Mouse (Mus musculus) intestine, embryonic 14.5 days (tissue): Measurements from ENCODE around the gene Eif5. TPM values are rescaled to one million over a fixed set of nuclear protein-coding genes. Genes with fewer than 3 reads are reported as not detected.
"Not testable (repeated sequence)": the region's sequence is repeated elsewhere in the genome, so short reads cannot be mapped to it uniquely, and the experiment has no call there.

Source experiments
- ATAC-seq: fragments of 200-750 bp; cut with Nextera tagmentation; replicated peaks from 2 replicates; pipeline ENCODE4 v1.8.0; 2017; ENCODE audit warnings: low read depth, moderate number of reproducible peaks, moderate TSS enrichment, moderate library complexity; ENCODE audit not compliant: low FRiP score, low TSS enrichment
- DNase-seq: peaks from one replicate; pipeline ENCODE4 v3.0.0-alpha.2; 2018; ENCODE audit warnings: low spot score
- H3K27ac ChIP-seq: fragments of 300-500 bp; sonication (generic); 2 replicates; pipeline ENCODE4 v1.5.1; 2014; ENCODE audit warnings: low read depth, mild to moderate bottlenecking, control low read depth
- H3K27me3 ChIP-seq: fragments of 300-500 bp; sonication (generic); replicated peaks from 2 replicates; pipeline ENCODE4 v1.6.1; 2014; ENCODE audit warnings: low read length, control low read depth; ENCODE audit not compliant: control insufficient read depth, insufficient read depth
- H3K36me3 ChIP-seq: fragments of 300-500 bp; sonication (generic); 2 replicates; pipeline ENCODE4 v1.6.1; 2014; ENCODE audit warnings: low read length, control low read depth; ENCODE audit not compliant: control insufficient read depth, insufficient read depth
- H3K4me1 ChIP-seq: fragments of 300-500 bp; sonication (generic); replicated peaks from 2 replicates; pipeline ENCODE4 v1.6.1; 2014; ENCODE audit warnings: low read length, control low read depth, mixed read lengths; ENCODE audit not compliant: control insufficient read depth, insufficient read depth
- H3K4me2 ChIP-seq: fragments of 300-500 bp; sonication (generic); 2 replicates; pipeline ENCODE4 v1.6.1; 2014; ENCODE audit warnings: low read length
- H3K4me3 ChIP-seq: fragments of 300-500 bp; sonication (generic); 2 replicates; pipeline ENCODE4 v1.5.1; 2014; ENCODE audit warnings: low read depth, low read length, control low read depth, mixed read lengths
- H3K9ac ChIP-seq: fragments of 300-500 bp; sonication (generic); 2 replicates; pipeline ENCODE4 v1.6.1; 2014; ENCODE audit warnings: mild to moderate bottlenecking, low read length
- H3K9me3 ChIP-seq: fragments of 300-500 bp; sonication (generic); 2 replicates; pipeline ENCODE4 v1.6.1; 2016; ENCODE audit warnings: low read length, control low read depth; ENCODE audit not compliant: control insufficient read depth
- WGBS: fragments of 180-500 bp; shearing (Covaris S2); extraction: QIAGEN DNeasy Blood & Tissue Kit; methylation state at CpG from one replicate; pipeline ENCODE4 v1.1.7; 2014; 5-methylcytosine and 5-hydroxymethylcytosine counted together
- polyA plus RNA-seq: library from polyadenylated mRNA; unstranded; fragments of >200 nt; fragmentation: Nextera tagmentation; extraction: Ambion mirVana; gene quantifications from 2 replicates; pipeline ENCODE4 v1.2.1, GENCODE M21; 2014

Gene Eif5
- polyA plus RNA-seq, 1 experiment from 2014 or later = 505 TPM

- DNase-seq (no peak), ATAC-seq (no peak)
- Histone ChIP-seq H3K9ac (no peak overlapping the region), H3K4me2 (no peak overlapping the region), H3K27ac (no peak overlapping the region), H3K4me1 (no peaks in the 10 kb centered on the region), H3K27me3 (no peaks in the 10 kb centered on the region), H3K4me3 (no peak overlapping the region), H3K36me3 (no peaks in the 10 kb centered on the region), H3K9me3 (no peaks in the 10 kb centered on the region)
- WGBS = 65% methylated on average over 5 of the region's 5 CpGs
These were observed 30.8 kb upstream of the Eif5 start for GRCm38 (mm10) chr12:111507001-111507400.

- H3K27me3 ChIP-seq = no peaks in the 10 kb centered on the region
- H3K36me3 ChIP-seq = no peaks in the 10 kb centered on the region
- no peak overlapping the region for H3K9ac ChIP-seq
- no peak overlapping the region for H3K4me2 ChIP-seq
- H3K27ac ChIP-seq = no peak overlapping the region
- H3K4me3 ChIP-seq = no peak overlapping the region
- no peak for ATAC-seq
- DNase-seq = no peak
- no peaks in the 10 kb centered on the region for H3K4me1 ChIP-seq
- WGBS = 89% methylated on average over 10 of the region's 10 CpGs
- H3K9me3 ChIP-seq = no peaks in the 10 kb centered on the region
These were observed 29.9 kb upstream of the Eif5 start for GRCm38 (mm10) chr12:111507962-111508361.

- not testable (repeated sequence) for H3K27me3 ChIP-seq, ATAC-seq, H3K9me3 ChIP-seq, H3K4me2 ChIP-seq, H3K27ac ChIP-seq, H3K4me3 ChIP-seq, H3K36me3 ChIP-seq, H3K4me1 ChIP-seq, H3K9ac ChIP-seq, DNase-seq
- WGBS = 70% methylated on average over 3 of the region's 3 CpGs
These were observed 29.4 kb upstream of the Eif5 start for GRCm38 (mm10) chr12:111508438-111508837.

- DNase-seq = no peak
- Histone ChIP-seq H3K9me3 (no peaks in the 10 kb centered on the region), H3K4me2 (no peak overlapping the region), H3K4me3 (no peak overlapping the region), H3K27me3 (no peaks in the 10 kb centered on the region), H3K36me3 (no peaks in the 10 kb centered on the region), H3K9ac (no peak overlapping the region), H3K27ac (no peak overlapping the region), H3K4me1 (no peaks in the 10 kb centered on the region)
- no peak for ATAC-seq
- WGBS = 87% methylated on average over 12 of the region's 12 CpGs
These were observed 25.2 kb upstream of the Eif5 start for GRCm38 (mm10) chr12:111512572-111513063.

- H3K9me3 ChIP-seq = no peaks in the 10 kb centered on the region
- no peak overlapping the region for H3K4me2 ChIP-seq
- ATAC-seq (no peak), DNase-seq (no peak)
- H3K4me1 ChIP-seq = no peaks in the 10 kb centered on the region
- no peaks in the 10 kb centered on the region for H3K27me3 ChIP-seq
- H3K36me3 ChIP-seq = no peaks in the 10 kb centered on the region
- no peak overlapping the region for H3K27ac ChIP-seq
- WGBS = 72% methylated on average over 5 of the region's 5 CpGs
- H3K4me3 ChIP-seq = no peak overlapping the region
- no peak overlapping the region for H3K9ac ChIP-seq
These were observed 24.1 kb upstream of the Eif5 start for GRCm38 (mm10) chr12:111513673-111514072.

- no peak overlapping the region for H3K4me2 ChIP-seq
- ATAC-seq = no peak
These were observed 23.5 kb upstream of the Eif5 start for GRCm38 (mm10) chr12:111514231-111514792.

GRCm38 (mm10) chr12:111514874-111515649 is 22.8 kb upstream of the Eif5 start:
- Histone ChIP-seq H3K9me3 (no peaks in the 10 kb centered on the region), H3K4me2 (no peak overlapping the region), H3K9ac (no peak overlapping the region), H3K36me3 (no peaks in the 10 kb centered on the region), H3K4me1 (no peaks in the 10 kb centered on the region), H3K4me3 (no peak overlapping the region), H3K27ac (no peak overlapping the region), H3K27me3 (no peaks in the 10 kb centered on the region)
- WGBS = 75% methylated on average over 7 of the region's 7 CpGs
- ATAC-seq = no peak
- DNase-seq = no peak

More at GRCm38 (mm10) chr12:111514231-111514792, 23.5 kb upstream of the Eif5 start:
- no peaks in the 10 kb centered on the region for H3K9me3 ChIP-seq
- H3K4me3 ChIP-seq = no peak overlapping the region
- H3K36me3 ChIP-seq = no peaks in the 10 kb centered on the region
- 55% methylated on average over 7 of the region's 7 CpGs for WGBS
- H3K27me3 ChIP-seq = no peaks in the 10 kb centered on the region
- no peak overlapping the region for H3K27ac ChIP-seq
- DNase-seq = no peak
- no peaks in the 10 kb centered on the region for H3K4me1 ChIP-seq
- no peak overlapping the region for H3K9ac ChIP-seq

- ATAC-seq (no peak), DNase-seq (no peak)
- Histone ChIP-seq H3K9me3 (no peaks in the 10 kb centered on the region), H3K27ac (no peak overlapping the region), H3K4me3 (no peak overlapping the region), H3K36me3 (no peaks in the 10 kb centered on the region), H3K4me1 (no peaks in the 10 kb centered on the region), H3K27me3 (no peaks in the 10 kb centered on the region), H3K4me2 (no peak overlapping the region), H3K9ac (no peak overlapping the region)
- WGBS = 92% methylated on average over 5 of the region's 5 CpGs
These were observed 21.9 kb upstream of the Eif5 start for GRCm38 (mm10) chr12:111515920-111516319.

GRCm38 (mm10) chr12:111516826-111517225 is 21.0 kb upstream of the Eif5 start:
- no peak overlapping the region for H3K4me2 ChIP-seq
- DNase-seq = no peak
- WGBS = 84% methylated on average over 6 of the region's 6 CpGs
- H3K4me3 ChIP-seq = no peak overlapping the region
- H3K9ac ChIP-seq = no peak overlapping the region
- no peak overlapping the region for H3K27ac ChIP-seq
- H3K27me3 ChIP-seq = no peaks in the 10 kb centered on the region
- H3K9me3 ChIP-seq = no peaks in the 10 kb centered on the region
- no peak for ATAC-seq
- no peaks in the 10 kb centered on the region for H3K4me1 ChIP-seq
- H3K36me3 ChIP-seq = no peaks in the 10 kb centered on the region
